Mouse (Mus musculus) megakaryocyte-erythroid progenitor cell, adult 5-6 weeks (primary cell): Measurements from ENCODE around the gene Ddr1. TPM values are rescaled to one million over a fixed set of nuclear protein-coding genes. Genes with fewer than 3 reads are reported as not detected.

Experiments
- ATAC-seq: replicated peaks from 2 replicates; pipeline ENCODE4 v1.8.0; 2016; ENCODE audit warnings: mild to moderate bottlenecking, inconsistent platforms; ENCODE audit not compliant: severe bottlenecking, poor library complexity, low FRiP score, low TSS enrichment
- total RNA-seq, 2 experiments: library from RNA; stranded (forward) in 1 of 2; stranded (reverse) in 1 of 2; fragments of 200-1000, 215-1000 nt in 1 of 2; fragments of >200 nt in 1 of 2; fragmentation: Nextera tagmentation in 1 of 2; gene quantifications; 2 replicates each; pipeline ENCODE4 v1.2.3; 2014 to 2017

Gene Ddr1
- total RNA-seq, 2 experiments from 2014 or later = not detected

DNA sequence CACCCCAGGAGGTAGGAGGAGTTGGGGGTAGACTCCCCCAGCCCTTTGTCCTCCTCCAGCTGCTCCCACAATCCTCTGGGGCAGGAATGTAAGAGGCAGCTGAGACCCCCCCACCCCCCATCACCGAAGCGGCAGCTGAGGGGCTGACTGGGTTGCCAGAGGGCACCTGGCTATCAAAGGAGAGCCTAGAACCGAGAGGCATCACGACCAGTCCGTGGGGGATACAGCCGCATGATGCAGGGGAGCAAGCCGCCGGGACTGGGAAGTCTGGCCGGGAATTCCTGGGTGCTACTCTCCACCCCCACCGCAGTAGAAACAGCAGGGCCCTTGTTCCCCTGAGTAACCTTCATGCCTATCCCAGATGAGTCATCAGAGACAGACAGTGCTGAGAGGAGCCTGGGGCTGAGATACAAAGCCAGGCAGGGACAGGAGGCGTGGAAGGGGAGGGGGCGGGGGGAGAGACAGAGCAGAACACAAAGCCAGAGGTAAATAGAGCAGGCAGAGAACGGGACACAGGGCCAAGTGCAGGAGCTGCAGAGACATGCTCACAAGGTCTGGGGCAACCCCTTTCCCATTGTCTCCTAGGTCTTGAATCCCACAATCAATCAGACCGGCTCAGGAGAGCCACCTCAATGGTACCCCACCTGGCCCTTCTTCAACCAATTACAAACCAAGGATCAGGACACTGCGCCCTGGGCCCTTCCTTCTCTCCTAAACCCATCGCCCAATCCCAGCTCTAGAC, 6.5 kb downstream of the Ddr1 start:
- no peak for ATAC-seq

DNA sequence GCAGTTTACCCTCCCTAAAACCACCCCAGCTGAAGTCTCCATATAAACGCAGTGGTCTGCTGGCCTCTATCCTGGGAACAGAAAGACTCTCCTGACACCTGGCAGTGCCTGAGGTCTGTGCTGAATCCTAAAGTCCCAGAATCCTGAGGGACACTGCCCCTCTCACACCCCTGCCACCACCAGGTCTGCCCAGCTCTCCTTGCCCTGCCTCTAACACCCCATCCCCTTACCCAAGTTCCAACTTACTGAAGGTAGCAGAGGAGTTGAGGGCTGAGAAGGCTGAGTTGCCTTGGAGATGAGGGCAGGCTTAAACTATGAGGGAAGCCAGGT, 7.0 kb downstream of the Ddr1 start:
- no peak for ATAC-seq

DNA sequence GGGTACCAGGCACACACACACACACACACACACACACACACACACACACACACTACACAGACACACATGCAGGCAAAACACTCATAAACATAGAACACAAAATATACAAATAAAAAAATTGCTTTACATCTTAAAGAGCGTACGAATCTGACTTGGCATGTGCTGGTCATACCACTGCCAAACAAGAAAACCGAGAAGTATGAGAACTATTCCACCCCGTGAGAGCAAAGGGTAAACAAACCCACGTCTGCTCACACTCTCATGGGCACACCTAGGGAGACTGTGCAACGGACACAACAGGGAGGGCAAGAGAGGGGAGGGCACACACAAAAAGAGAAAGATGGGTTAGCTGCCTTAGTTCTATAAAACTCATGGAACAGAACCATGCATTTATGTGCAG, 7.7 kb downstream of the Ddr1 start:
- ATAC-seq = no peak

DNA sequence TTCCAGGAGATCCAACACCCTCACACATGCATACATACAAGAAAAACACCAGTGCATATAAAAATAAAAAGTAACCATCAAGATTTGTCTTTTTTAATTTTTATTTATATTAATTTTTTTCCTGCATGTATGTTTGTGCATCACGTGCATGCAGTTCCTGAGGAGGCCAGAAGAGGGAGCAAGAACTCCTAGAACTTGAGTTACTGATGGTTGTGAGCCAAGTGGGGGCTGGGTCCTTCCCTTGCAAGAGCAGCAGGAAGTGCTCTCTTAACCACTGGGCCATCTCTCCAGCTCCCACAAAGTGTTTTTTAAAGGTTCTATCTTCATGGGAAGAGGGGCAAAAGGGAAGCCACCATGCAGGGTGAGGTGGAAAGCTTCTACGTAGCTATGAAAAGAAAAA, 9.1 kb downstream of the Ddr1 start:
- ATAC-seq = no peak

DNA sequence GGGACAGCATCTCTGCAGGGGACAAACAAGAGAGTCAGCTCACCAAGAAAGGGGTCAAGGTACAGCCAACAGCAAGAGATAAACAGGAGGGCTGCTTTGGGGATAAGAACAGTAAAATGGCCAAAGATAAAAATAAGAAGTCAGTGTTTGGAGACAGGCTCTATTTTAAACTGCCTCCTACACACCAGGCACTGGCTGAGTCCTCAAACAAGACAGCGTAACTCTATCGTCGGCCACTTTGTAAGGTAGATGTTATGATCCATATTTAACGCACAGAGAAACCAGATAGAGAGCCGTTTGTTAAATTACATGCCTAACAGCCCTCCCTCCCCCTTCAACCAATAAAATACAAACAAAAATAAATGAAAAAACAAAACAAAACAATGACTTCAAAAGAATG, 10.5 kb downstream of the Ddr1 start:
- ATAC-seq = no peak

DNA sequence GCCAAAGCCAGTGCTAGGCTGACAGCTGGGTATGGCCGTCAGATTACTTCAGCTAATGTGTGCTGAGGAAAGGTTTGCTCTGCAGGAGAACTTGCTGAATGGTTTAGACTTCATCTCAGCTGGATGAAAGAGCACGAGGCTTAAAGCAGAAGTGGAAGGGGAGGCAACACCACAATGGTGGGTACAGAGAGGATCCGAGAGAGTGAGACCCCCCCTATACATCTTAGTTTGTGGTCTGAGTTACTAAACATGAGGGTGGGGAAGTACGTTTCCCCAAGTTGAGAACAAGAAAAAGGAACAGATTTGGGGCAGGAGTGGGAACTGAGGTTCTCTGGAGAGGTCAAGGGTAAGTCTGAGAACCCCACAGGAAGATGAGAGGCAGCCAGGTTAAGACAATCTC, 12.1 kb downstream of the Ddr1 start:
- no peak for ATAC-seq

DNA sequence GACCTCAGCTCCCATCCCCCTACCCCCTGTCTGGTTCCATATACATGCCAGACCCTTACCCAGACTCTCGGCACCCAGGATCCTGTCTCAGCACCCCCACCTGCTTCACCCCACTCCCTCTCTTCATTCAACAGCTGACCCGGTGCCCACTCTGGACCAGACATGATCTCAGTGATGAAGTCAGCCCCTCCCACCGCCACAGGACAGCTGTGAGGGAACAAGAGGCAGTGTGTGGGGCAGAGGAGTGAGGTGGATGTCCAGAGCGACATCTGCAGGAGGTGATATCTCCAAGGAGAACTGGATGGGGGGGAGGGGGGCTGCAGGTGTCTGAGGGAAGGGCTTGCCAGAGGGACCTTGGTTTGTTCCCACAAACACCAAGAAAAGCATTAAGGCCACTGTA, 12.6 kb downstream of the Ddr1 start:
- no peak for ATAC-seq

DNA sequence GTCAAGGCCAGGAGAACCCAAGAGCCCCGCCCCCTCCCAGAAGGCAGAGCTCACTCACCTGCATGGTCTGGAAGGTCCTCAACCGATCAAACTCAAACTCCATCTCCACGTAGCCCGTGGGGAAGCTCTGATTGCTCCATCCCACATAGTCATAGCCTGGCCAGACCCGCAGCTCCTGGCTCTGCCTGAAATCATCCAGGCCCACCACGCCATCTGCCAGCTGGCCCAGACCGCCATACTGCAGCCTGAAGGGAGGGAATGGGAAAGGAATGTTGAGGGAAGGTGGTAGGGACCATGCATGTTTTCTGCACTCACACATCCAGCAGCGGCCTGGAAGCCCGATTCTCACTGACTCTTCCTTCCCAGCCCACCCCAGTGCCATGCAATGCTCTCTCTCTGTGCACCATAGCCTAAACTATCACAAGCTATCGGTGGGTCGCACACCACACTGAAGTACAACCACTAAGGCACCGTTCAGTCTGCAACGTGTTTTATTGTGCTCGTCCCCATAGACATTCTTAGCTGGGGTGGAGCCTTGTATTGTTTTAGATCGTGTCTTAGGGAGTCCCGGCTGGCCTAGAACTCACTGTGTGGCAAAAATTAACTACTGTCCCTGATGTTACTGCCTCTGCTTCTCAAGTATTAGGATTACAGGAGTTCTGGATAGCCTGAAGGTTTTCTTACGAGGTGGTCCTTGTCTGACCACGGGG, 14.3 kb downstream of the Ddr1 start:
- no peak for ATAC-seq

DNA sequence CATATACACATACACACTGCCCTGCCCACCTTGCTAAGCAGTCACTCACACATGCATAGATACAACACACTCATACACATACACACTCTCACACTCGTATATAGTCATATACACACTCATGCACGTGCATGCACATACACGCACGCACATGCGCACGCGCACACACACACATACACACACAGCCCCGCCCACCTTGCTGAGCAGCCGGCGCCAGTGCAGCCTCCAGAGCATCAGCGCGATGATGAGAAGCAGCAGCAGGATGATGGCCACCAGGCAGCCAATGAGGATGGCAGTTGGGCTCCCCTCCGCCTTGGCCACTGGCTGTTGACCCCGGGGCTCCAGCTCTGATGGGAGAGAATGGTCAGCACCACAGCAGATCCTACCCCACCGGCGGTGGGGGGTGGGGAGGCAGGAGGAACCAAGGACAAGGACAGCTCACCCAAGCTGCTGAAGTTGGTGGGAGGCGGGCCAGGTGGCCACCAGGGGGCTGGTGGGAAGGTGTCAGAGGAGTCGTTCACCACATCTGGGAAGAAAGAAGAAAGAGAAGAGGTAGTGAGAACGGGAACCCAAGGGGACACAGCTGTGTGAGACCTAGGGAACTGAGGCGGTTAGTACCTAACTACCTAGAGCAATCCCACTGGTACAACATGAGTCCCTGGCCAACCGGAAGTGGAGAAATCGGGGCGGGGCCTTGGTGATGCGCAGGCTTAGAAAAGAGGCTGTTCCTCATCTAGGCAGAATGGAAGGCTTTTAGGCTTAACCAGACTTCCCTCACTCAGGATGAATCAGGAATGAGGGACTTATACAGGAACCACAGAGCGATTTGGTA, 15.9 kb downstream of the Ddr1 start:
- no peak for ATAC-seq

DNA sequence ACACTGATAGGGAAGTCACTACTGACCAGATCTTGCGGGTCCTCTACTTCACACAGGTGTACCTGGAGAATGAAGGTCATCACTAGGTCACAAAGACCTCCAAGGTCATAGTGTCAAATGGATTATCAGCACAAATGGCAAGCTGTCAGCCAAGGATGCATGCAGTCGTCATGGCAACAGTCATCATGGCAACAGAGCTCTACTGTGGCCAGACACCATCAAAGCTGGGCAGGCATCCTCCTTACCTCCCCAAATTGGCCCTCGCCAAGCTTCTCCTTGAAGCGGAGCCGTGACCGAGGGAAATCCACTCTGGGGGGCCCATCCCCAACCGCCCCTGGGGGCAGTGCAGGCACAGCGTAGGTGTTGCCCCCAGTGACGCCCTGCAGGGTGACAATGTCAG, 19.4 kb downstream of the Ddr1 start:
- ATAC-seq = no peak

DNA sequence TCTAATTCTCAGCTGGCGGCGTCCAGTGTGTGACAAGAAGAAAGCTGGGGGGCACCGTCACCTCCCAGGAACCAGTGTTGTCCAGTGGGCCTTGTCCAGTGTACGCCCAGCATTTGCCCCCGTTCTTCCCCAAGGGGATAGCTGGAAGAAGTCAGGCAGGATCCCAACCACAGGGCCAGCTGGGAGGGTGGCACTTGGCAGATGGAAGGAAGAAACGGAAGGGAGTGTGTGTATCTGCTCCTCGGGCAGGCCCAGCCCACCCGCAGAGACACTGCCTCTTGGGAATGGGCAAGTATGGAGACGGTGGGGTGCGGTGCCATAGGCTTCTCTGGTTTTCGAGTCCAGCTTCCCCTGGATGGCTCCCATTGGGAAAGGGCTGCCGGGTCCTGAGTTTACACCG, 22.4 kb downstream of the Ddr1 start:
- no peak for ATAC-seq

DNA sequence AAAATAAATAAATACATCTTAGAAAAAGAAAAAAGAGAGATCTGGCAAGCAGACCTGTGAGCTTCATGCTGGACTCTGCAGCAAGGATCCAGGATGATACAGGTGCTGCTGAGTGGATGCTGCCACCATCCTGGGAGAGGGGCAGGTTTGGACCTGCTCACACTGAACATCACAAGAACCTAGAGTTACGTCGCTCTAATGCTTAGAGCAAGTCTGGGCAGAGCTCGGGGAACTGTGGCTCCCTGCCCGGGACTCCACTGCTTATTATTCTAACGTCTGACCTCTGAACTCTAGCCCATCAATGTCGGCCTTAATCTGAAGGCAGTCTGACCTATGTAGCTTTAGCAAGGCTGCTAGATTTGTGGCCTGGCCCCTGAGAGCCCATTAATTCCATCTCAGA, 23.8 kb downstream of the Ddr1 start:
- ATAC-seq = no peak

DNA sequence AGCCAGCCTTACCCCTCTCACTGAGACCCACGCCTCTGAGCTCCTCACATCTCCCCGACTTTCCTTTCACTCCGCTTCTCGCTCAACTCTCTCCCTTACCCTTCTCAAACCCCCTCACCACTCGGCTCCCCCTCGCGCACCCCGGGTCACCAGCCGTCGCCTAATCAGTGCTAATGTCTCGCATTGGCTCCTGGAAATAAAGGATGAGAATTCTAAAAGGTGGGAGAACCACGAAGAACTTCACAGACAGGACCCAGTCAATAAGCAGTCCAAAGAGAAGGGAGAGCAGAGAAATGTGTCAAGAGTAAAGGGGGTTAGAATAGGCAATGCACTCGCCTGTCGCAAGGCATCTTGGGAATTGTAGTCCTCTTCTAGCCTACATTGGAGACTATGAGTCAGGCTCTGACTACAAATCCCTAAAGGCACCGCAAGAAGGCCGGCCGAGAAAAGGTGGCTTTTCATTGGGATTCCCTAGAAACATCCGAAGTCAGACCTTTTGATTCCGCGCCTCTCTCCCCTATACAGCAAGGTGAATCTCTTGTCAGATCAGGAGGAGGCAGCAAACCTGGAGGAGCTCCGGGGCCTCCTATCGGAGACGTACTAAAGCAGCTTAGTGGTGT, 30.9 kb downstream of the Ddr1 start, which contains the start of gene Gtf2h4:
Gene Gtf2h4 (minus strand): TSS at position 324 of the 620 bp plus-strand sequence.
- peak; percentile 96 for ATAC-seq

DNA sequence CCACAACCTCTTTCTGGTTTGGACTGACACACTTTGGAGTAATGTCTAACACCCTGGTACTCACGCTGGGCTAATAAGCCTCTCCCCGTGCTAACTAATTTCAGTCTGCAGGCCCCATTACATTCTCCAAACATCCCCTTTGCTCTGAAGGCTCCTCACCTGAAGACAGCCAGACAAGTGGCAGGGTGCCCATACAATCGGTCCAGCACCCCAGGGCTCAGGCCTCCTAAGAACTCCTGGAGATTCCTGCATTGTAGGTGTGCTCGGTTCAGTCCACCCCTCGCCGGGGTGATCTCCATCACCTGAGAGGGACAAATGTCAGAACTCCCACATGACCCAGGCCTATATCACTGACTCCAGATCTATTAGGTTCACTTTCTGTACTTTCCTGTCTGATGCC, 31.9 kb downstream of the Ddr1 start:
- ATAC-seq = no peak

DNA sequence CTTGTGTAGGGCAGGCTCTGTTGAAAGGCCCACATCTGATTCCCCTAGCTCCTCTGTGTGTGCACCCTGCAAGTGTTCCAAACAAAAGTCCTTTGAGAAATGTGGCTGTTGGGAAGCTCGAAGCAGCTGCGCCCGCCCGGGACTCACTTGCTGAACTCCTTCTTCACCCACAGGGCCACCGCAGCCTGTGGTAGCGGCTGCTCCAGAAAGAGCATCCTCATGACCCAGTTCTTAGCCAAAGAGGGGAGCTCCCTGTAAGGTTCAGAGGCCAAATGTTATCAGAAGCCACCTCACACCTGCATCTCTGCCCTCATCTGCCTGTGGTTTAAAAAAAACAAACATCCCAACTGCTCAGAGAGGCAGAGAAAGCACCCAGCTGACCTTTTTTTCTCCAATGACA, 32.6 kb downstream of the Ddr1 start:
- ATAC-seq = no peak

DNA sequence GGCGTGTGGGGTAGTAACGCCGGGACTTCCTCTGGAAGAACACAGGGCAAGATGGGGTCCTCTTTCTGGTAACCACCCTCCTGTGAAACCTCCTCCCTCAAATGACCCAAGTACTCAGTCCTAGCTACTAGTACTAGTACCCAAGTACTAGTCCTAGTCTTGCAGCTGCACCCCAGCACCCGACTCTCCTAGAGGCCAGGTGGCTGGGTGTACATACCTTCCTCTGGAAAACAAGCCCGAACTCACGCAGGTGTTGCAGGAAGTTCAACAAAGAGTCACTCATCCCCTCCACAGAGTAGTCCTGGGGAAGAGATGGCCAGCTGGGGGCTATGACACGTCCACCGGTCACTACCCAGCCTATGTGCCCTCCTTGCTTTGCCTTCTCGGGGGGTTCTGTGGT, 34.7 kb downstream of the Ddr1 start:
- ATAC-seq = no peak

DNA sequence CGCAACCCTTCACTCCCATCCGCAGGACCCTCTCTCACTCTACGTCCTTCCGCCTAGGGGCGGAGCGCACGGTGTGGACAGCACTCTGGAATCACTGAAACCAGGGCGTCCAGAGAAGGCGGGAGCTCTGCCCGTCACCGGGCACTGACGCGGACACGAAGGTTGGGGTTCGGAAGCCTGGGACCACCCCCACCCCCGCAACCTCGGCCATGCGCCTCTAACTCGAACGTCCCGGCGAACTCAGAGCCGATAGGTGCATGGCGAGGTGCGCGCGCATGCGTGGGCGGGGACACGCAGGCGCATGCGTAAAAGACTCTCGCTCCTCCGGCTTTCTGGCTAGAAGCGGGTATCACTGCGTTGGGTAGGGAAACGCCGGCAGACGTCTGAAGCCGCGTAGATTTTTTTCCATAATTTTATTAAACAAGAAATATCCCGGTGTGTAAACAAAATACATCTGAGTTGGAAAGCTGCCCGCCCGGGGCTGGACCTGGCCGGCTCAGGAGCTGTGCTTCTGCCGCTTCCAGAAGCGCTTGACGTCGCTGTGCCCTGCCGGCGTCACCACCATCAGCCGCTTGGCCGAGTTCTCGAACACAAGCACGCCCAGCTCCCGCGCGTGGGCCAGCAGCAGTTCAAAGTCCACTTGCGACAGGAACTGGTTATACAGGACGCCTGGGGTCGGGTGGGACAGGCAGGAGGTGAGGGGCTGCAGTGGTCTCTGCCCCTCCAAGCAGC, 36.9 kb downstream of the Ddr1 start, which contains the start of gene Vars2:
Gene Vars2 (minus strand): TSS at position 259 of the 732 bp plus-strand sequence.
- ATAC-seq = peak; percentile 76

DNA sequence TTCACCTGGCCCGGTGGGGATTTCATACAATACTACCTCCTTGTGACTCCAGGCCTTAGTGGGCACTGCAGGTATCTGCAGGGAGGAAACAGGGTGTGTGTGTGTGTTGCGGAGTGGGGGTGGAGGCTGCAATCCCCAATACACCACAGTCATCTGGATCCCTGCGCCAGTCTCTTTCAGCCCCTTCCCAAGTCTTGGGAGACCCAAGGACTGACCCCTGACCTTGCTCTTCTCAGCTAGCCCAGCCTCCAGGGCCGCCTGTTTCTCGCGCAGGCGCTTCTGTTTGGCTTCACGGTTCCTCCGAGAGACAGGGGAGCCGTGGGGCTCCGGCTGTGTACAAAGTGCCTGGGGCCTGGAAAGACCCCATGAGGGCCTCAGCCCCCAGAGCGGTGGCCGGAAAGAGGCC, 37.6 kb downstream of the Ddr1 start:
- ATAC-seq = 0 out of 2 replicates have a peak, but pooled peaks have one; percentile 24

DNA sequence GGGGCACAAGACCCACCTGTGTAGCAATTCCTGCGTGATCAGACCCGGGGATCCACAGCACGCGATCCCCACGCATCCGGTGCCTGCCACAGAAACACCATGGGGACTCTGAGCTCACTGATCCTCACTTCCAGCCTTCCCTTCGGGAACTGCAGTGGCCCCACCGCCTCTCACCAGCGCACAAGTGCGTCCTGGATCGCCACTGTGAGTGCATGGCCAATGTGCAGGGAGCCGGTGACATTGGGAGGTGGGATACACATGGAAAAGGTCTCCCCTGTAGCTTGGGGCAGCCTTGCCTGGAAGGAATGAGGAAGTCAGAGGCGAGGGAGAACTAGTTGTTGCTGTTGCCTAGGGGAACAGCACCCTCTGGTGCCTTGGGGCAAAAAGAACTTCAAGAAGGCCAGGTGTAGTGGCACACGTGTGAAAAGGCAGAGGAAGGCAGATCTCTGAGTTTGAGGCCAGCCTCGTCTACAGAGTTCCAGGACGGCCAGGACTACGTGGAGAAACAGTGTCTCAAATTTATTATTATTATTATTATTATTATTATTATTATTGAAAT, 38.4 kb downstream of the Ddr1 start:
- ATAC-seq = no peak
